ENCODE assay signal across 10 mouse cellular contexts in the genomic region with DNA sequence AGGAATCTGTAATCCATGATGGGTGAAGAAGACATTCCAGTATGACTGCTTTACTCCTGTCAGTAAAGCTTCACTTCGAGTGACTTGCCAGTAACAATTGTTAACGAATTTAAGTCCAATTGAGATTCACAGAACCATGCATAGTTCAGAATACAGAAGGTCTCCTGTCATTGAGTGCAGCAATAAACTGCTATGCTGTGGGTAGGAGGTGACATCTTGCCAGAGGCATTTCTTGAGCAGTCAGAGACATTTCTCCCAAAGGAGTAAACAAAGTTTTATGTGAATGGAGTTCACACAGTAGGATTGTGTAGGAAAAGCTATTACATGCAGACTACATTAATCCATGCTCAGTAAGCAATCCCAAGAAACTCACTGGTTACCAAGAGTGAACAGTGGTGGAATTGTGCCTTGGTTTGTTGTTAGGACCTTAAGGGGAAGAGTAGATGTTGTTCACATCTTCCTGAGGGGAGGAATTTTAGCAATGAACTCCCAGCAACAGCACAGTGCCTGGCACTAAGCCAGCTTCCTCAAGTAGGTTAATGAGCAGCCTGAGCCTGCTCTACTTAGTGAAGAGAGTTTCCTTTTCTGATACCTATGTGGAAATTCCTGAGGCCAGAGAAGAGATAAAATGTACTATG.
DNase-seq lines count a peak whose midpoint lies in the region; ATAC-seq lines count a peak whose summit lies in the region.
"Had no signal": no experiment of that assay in that cellular context is flagged by ENCODE, and none has a peak within 500 bp of the region (broad histone marks: within the 10 kb centered on the region; RNA-seq: fewer than 3 reads in every experiment).

No protein-coding gene starts in this region.

- 85% methylated on average over 2 of the region's 2 CpGs for WGBS in limb, embryonic 12.5 days
- WGBS in limb, embryonic 10.5 days, result 80% methylated on average over 2 of the region's 2 CpGs
- WGBS in hindbrain, embryonic 16.5 days, result 51% methylated on average over 2 of the region's 2 CpGs
- 71% methylated on average over 2 of the region's 2 CpGs for WGBS in midbrain, embryonic 13.5 days

- H3K36me3 ChIP-seq in limb, embryonic 12.5 days, result no peaks in the 10 kb centered on the region
- H3K36me3 ChIP-seq in limb, embryonic 10.5 days, result no peaks in the 10 kb centered on the region
- H3K36me3 ChIP-seq in hindbrain, embryonic 16.5 days (ENCODE audit: control insufficient read depth, insufficient read depth, low read length), result no peaks in the 10 kb centered on the region
- no peaks in the 10 kb centered on the region for H3K36me3 ChIP-seq in midbrain, embryonic 13.5 days

- H3K9ac ChIP-seq in limb, embryonic 12.5 days (replicated peaks), result no peak overlapping the region
- H3K9ac ChIP-seq in hindbrain, embryonic 16.5 days (ENCODE audit: low read depth, low read length), result no peak overlapping the region
- H3K9ac ChIP-seq in midbrain, embryonic 13.5 days (replicated peaks), result no peak overlapping the region

- H3K27me3 ChIP-seq in limb, embryonic 12.5 days, result no peaks in the 10 kb centered on the region
- no peaks in the 10 kb centered on the region for H3K27me3 ChIP-seq in limb, embryonic 10.5 days (ENCODE audit: low read depth, poor library complexity, severe bottlenecking)
- no peaks in the 10 kb centered on the region for H3K27me3 ChIP-seq in hindbrain, embryonic 16.5 days (replicated peaks; ENCODE audit: control insufficient read depth, insufficient read depth, low read length)
- no peaks in the 10 kb centered on the region for H3K27me3 ChIP-seq in midbrain, embryonic 13.5 days

- H3K9me3 ChIP-seq in limb, embryonic 12.5 days, result no peaks in the 10 kb centered on the region
- H3K9me3 ChIP-seq in limb, embryonic 10.5 days (replicated peaks), result no peaks in the 10 kb centered on the region
- H3K9me3 ChIP-seq in hindbrain, embryonic 16.5 days (ENCODE audit: control insufficient read depth, low read length), result no peaks in the 10 kb centered on the region
- no peaks in the 10 kb centered on the region for H3K9me3 ChIP-seq in midbrain, embryonic 13.5 days

- 0 out of 2 replicates have a peak, but pooled peaks have one; percentile 10 for ATAC-seq in limb, embryonic 12.5 days (ENCODE audit: insufficient number of reproducible peaks, insufficient read depth, low FRiP score, low TSS enrichment, low read depth)
- 0 out of 2 replicates have a peak, but pooled peaks have one; percentile 34 for ATAC-seq in hindbrain, embryonic 16.5 days
- no peak for ATAC-seq in midbrain, embryonic 13.5 days
- ATAC-seq: activated CD4-positive, CD25-positive, alpha-beta regulatory T cell, adult 4 months had no signal

- H3K4me2 ChIP-seq in limb, embryonic 12.5 days, result no peak overlapping the region
- H3K4me2 ChIP-seq in hindbrain, embryonic 16.5 days (ENCODE audit: low read length), result no peak overlapping the region
- no peak overlapping the region for H3K4me2 ChIP-seq in midbrain, embryonic 13.5 days (replicated peaks)

- H3K27ac ChIP-seq in limb, embryonic 12.5 days, result no peak overlapping the region
- H3K27ac ChIP-seq in limb, embryonic 10.5 days, result no peak overlapping the region
- H3K27ac ChIP-seq in hindbrain, embryonic 16.5 days (ENCODE audit: low read depth, low read length), result no peak overlapping the region
- H3K27ac ChIP-seq in midbrain, embryonic 13.5 days, result no peak overlapping the region

- no peak overlapping the region for H3K4me3 ChIP-seq in limb, embryonic 12.5 days (replicated peaks)
- no peak overlapping the region for H3K4me3 ChIP-seq in limb, embryonic 10.5 days
- H3K4me3 ChIP-seq in hindbrain, embryonic 16.5 days (ENCODE audit: low read length), result no peak overlapping the region
- H3K4me3 ChIP-seq in midbrain, embryonic 13.5 days (replicated peaks), result no peak overlapping the region

- DNase-seq in cerebellum, adult 11 months, result peak; percentile 5
- DNase-seq in cerebellum, postnatal 4 days (ENCODE audit: low spot score in 2 of 2), result no peak
- no peak for DNase-seq in limb, embryonic 10.5 days (ENCODE audit: low spot score)
- peak; percentile 53 for DNase-seq in lung, postnatal 25 days (ENCODE audit: low spot score)
- no peak for DNase-seq in embryo, embryonic 10 days (ENCODE audit: low spot score)
- DNase-seq: thymus, postnatal 36 days had no signal

- no peaks in the 10 kb centered on the region for H3K4me1 ChIP-seq in limb, embryonic 12.5 days (replicated peaks)
- no peaks in the 10 kb centered on the region for H3K4me1 ChIP-seq in limb, embryonic 10.5 days
- H3K4me1 ChIP-seq in hindbrain, embryonic 16.5 days (ENCODE audit: control insufficient read depth, insufficient read depth, low read depth, low read length), result no peaks in the 10 kb centered on the region
- no peaks in the 10 kb centered on the region for H3K4me1 ChIP-seq in midbrain, embryonic 13.5 days (replicated peaks)

Comparison
In these comparisons a context has a peak if more than half of its experiments do, and no peak if none do; other contexts are left out.
1. DNase-seq: peak in cerebellum, adult 11 months (single experiment) and lung, postnatal 25 days (single experiment); none in cerebellum, postnatal 4 days (0 of 2), limb, embryonic 10.5 days (single experiment) and embryo, embryonic 10 days (single experiment).